Mouse (Mus musculus): ENCODE results near the gene Cgnl1.

The Cgnl1 gene

DNA sequence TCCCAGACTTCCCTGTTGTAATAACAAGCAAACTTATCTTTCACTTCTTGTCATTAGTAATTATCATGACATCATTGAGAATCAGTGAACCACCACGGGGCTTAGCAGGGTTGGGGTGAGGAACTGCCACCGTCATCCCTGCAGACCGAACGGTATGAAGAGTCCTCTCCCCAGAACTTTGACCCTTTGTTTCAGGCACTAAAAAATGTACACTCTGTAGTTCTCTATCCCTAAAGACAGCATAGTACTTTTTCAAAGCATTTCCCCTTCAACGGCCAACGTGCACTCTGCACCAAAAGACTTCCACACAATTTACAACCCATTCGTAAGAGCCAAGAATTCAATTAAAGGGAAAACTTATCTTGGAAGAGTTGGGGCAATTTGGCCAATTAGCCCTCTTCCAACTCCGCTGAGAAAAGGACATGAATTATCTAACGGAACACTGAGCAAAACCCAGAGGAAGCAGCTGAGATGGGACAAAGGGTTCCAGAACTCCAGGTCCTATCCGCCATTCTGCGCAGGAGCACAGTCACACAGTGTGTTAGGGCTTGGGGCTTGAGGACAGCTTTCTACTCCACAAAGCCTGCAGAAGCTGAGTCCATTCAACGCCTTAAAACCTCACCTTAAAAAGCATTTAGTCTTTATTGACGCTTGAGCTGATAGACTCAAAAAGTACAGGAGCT lies 66.9 kb downstream of the Cgnl1 start:
- TF ChIP-seq GATA4 (IDR thresholded peaks at IDR 0.05; ENCODE audit: insufficient replicate concordance, low read length), result no peak

DNA sequence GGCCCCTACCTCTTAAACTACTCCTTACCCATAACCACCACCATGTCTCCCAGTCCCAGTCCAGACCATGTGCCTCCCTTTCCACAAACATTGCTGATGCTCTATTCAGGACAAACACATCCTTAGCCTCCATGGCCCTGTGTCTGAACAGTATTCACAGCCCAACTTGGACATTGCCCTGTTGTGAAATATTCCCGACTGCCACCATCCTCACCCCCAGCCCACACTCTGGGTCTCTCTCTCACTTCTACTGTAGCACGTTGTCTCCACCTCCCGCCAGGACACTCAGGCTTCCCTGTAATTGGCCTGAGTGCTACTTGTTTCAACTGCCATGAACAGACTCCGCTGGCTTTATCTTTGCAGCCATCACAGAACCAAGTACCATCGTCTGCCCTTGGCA lies 72.3 kb downstream of the Cgnl1 start:
- no peak for TF ChIP-seq GATA4 (IDR thresholded peaks at IDR 0.05; ENCODE audit: insufficient replicate concordance, low read length)

GRCm38 (mm10) chr9:71698116-71698515 lies 73.3 kb downstream of the Cgnl1 start:
- TF ChIP-seq GATA4 (IDR thresholded peaks at IDR 0.05; ENCODE audit: insufficient replicate concordance, low read length), result no peak

DNA sequence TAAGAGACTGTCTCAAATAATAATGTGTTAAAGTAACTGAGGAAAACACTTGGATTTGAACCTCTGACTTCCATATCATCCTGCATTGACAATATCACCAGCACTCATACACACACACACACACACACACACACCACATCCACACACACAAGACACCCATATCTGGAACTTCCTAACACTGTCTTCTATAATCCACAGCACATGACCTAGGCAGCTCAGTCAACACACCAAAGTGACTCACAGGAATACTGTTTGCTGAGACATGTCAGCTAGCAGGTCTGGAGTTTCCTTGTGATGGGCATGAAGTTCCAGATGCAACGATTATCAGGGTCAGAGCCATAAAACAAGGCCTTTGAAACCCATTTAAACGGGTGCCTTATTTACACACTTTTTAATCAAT lies 74.2 kb downstream of the Cgnl1 start:
- TF ChIP-seq GATA4 (IDR thresholded peaks at IDR 0.05; ENCODE audit: insufficient replicate concordance, low read length), result no peak

GRCm38 (mm10) chr9:71696762-71697161 lies 74.6 kb downstream of the Cgnl1 start:
- no peak for TF ChIP-seq GATA4 (IDR thresholded peaks at IDR 0.05; ENCODE audit: insufficient replicate concordance, low read length)

GRCm38 (mm10) chr9:71695133-71695532 lies 76.3 kb downstream of the Cgnl1 start:
- no peak for TF ChIP-seq GATA4 (IDR thresholded peaks at IDR 0.05; ENCODE audit: insufficient replicate concordance, low read length)

- TF ChIP-seq GATA4 (IDR thresholded peaks at IDR 0.05; ENCODE audit: insufficient replicate concordance, low read length), result no peak
Observed at GRCm38 (mm10) chr9:71694223-71694622, 77.2 kb downstream of the Cgnl1 start.

DNA sequence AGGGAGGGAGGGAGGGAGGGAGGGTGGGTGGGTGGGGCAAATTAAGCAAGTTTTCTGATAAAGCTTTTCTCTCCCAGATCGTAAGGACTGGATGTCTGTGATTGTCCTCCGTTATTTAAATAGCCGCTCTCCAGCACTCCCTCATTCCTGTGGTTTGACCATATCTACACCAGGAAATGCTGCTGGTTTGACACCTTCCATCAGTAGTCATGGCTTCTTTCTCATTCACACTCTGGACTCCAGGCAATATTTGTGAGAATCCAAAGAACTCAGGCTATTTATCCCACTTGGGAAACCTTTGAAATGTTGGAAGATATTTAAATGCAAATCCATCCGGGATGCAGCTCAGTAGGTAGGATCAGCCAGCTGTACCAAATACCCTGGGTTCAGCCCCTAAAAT lies 77.6 kb downstream of the Cgnl1 start:
- TF ChIP-seq GATA4 (IDR thresholded peaks at IDR 0.05; ENCODE audit: insufficient replicate concordance, low read length), result no peak

GRCm38 (mm10) chr9:71692165-71692564 lies 79.2 kb downstream of the Cgnl1 start:
- no peak for TF ChIP-seq GATA4 (IDR thresholded peaks at IDR 0.05; ENCODE audit: insufficient replicate concordance, low read length)

DNA sequence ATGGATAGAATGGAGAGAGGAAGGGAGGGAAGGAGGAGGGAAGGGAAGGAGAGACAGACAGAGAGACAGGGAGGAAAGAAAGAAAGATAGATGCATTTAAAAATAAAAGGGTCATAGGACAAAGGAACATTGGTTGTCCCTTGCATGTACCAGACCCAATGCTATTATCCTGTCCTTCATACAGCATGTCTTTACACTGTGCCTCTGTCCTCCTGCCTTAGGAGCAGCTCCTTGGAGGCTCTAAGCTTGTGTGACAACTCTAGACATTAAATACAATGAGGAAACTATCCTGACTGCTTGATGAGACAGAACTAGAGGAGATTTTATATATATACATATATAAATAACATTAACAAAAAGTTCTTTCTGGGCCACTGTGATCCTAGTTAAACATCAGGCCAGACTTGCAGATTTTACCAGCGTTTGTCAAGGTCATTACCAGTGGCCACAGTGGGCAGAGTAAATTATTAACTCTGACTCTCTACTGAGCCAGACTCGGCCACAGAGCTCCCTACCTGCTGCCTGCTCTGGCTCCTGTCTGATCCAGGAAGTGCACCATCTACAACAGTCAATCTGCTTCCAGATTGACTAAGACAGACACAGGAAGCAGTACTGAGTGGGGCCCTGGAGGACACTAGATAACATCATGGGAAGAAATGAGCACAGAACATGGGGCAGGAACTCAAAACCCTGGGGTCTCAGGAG lies 81.9 kb downstream of the Cgnl1 start:
- TF ChIP-seq GATA4 (IDR thresholded peaks at IDR 0.05; ENCODE audit: insufficient replicate concordance, low read length), result no peak

DNA sequence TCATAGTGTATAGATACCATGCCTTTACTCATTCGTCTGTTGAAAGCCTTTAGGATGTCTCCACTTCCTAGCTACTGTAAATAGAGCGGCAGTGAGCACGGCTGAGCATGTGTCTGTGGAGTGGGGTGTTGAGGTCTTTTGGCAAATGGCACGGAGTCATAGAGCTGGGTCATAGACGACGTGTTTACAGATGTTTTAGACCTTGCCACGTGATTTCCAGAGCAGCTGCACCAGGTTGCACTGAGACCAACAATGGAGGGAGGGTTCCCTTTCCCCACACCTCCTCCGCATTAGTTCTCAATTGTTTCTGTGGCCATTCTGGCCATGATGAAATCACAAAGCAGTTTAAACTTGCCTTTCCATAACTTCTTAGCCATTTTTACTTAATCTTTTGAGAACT lies 84.9 kb downstream of the Cgnl1 start:
- TF ChIP-seq GATA4 (IDR thresholded peaks at IDR 0.05; ENCODE audit: insufficient replicate concordance, low read length), result no peak

GRCm38 (mm10) chr9:71684772-71685171 lies 86.6 kb downstream of the Cgnl1 start:
- no peak for TF ChIP-seq GATA4 (IDR thresholded peaks at IDR 0.05; ENCODE audit: insufficient replicate concordance, low read length)

DNA sequence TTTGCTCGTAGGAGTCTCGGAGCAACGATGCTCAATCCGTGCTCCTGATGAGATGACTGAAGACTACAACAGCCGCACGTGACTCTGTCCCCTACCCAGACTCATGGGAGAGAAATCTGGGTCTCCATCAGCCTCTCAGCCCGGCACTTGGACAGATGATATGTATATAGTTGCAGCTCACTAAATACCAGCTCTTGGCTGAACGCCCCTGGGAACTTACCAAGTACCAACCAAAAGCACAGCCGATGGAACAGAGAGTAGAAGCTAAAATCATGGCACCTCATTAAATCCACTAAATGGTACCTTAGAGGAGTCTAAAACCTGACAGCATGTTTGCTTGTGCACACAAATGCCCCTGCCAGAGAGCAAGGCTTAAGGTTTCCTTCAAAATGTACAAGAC lies 91.0 kb downstream of the Cgnl1 start:
- TF ChIP-seq GATA4 (IDR thresholded peaks at IDR 0.05; ENCODE audit: insufficient replicate concordance, low read length), result no peak

GRCm38 (mm10) chr9:71679103-71679815 lies 92.1 kb downstream of the Cgnl1 start:
- no peak for TF ChIP-seq GATA4 (IDR thresholded peaks at IDR 0.05; ENCODE audit: insufficient replicate concordance, low read length)

- no peak for TF ChIP-seq GATA4 (IDR thresholded peaks at IDR 0.05; ENCODE audit: insufficient replicate concordance, low read length)
Observed at GRCm38 (mm10) chr9:71676988-71677688, 94.3 kb downstream of the Cgnl1 start.

All from liver, adult (tissue).